Mouse (Mus musculus) cortical plate, adult 2 months (tissue): ENCODE measurements around the gene Kcna5.

Source experiments
- CTCF ChIP-seq: fragments of 200-500 bp; IDR thresholded peaks from 2 replicates; pipeline ENCODE4 v1.5.1; 2011; ENCODE audit warnings: mild to moderate bottlenecking, control low read depth, low read length; ENCODE audit not compliant: insufficient read depth; ENCODE audit errors: extremely low read depth
- POLR2A ChIP-seq: fragments of 200-500 bp; IDR thresholded peaks from 2 replicates; pipeline ENCODE4 v1.6.1; 2011; ENCODE audit warnings: mild to moderate bottlenecking, low read length, control low read depth; ENCODE audit not compliant: insufficient read depth; ENCODE audit errors: extremely low read depth

GRCm38 (mm10) chr6:126567326-126567725 is 32.1 kb upstream of the Kcna5 start:
- no peak for TF ChIP-seq CTCF
- no peak for TF ChIP-seq POLR2A
